In the genomic region with DNA sequence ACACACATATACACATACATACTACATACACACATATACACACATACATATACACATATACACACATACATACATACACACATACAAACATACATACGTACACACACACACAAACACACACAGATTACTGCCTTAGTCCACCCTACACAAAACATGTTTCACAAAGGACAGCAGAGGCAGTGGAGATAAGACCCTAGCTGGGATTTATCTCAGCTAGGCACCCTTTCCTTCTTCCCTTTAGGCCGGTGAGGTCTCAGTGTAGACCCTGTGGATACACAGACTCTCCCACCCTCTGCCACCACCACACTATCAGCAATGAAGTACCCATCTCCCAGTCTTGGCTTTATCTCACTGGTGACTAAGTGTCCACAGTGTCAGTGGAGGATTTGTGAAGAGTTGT, we compare ENCODE assay signal across 29 mouse cellular contexts. TPM values are rescaled to one million over a fixed set of nuclear protein-coding genes. Genes with fewer than 3 reads are reported as not detected.
DNase-seq lines count a peak whose midpoint lies in the region; ATAC-seq and TF ChIP-seq lines count a peak whose summit lies in the region.
"Had no signal": no experiment of that assay in that cellular context is flagged by ENCODE, and none has a peak within 500 bp of the region (broad histone marks: within the 10 kb centered on the region; RNA-seq: fewer than 3 reads in every experiment).

No protein-coding gene starts in this region.

- no peak overlapping the region for H3K4me2 ChIP-seq in liver, postnatal 0 days (ENCODE audit: low read depth, low read length)
- H3K4me2 ChIP-seq in liver, embryonic 14.5 days (ENCODE audit: low read depth) = no peak overlapping the region
- no peak overlapping the region for H3K4me2 ChIP-seq in liver, embryonic 11.5 days
- no peak overlapping the region for H3K4me2 ChIP-seq in heart, embryonic 11.5 days
- H3K4me2 ChIP-seq: embryonic facial prominence, embryonic 13.5 days; embryonic facial prominence, embryonic 15.5 days; forebrain, embryonic 12.5 days had no signal

- H3K4me1 ChIP-seq in liver, postnatal 0 days (ENCODE audit: insufficient read depth) = peaks cover 32% of the 10 kb centered on the region
- H3K4me1 ChIP-seq in liver, embryonic 14.5 days (replicated peaks; ENCODE audit: control insufficient read depth in 2 of 2, insufficient read depth in 2 of 2, low read length in 1 of 2) = peaks cover 52 to 57% of the 10 kb centered on the region in 2 experiments
- peaks cover 20% of the 10 kb centered on the region for H3K4me1 ChIP-seq in liver, embryonic 11.5 days (replicated peaks; ENCODE audit: control insufficient read depth, insufficient read depth, low read length)
- H3K4me1 ChIP-seq in heart, embryonic 11.5 days (ENCODE audit: control insufficient read depth, insufficient read depth, low read length) = peaks cover 4% of the 10 kb centered on the region

- peaks cover 3% of the 10 kb centered on the region; the same call in 1 of the 2 replicates for H3K9me3 ChIP-seq in liver, postnatal 0 days (ENCODE audit: low read length)
- H3K9me3 ChIP-seq in liver, embryonic 14.5 days (ENCODE audit: control insufficient read depth, low read length) = no peaks in the 10 kb centered on the region
- H3K9me3 ChIP-seq in liver, embryonic 11.5 days (ENCODE audit: control insufficient read depth, low read length) = no peaks in the 10 kb centered on the region
- H3K9me3 ChIP-seq in heart, embryonic 11.5 days (replicated peaks; ENCODE audit: control insufficient read depth, low read length) = no peaks in the 10 kb centered on the region
- H3K9me3 ChIP-seq: embryonic facial prominence, embryonic 13.5 days; embryonic facial prominence, embryonic 15.5 days; forebrain, embryonic 10.5 days; forebrain, embryonic 12.5 days; G1E had no signal

- H3K9ac ChIP-seq in liver, postnatal 0 days (replicated peaks) = no peak overlapping the region
- H3K9ac ChIP-seq in liver, embryonic 14.5 days (replicated peaks) = no peak overlapping the region
- no peak overlapping the region for H3K9ac ChIP-seq in liver, embryonic 11.5 days (ENCODE audit: low read depth, low read length)
- H3K9ac ChIP-seq in heart, embryonic 11.5 days (ENCODE audit: low read depth, low read length) = no peak overlapping the region
- H3K9ac ChIP-seq: embryonic facial prominence, embryonic 13.5 days; embryonic facial prominence, embryonic 15.5 days; forebrain, embryonic 12.5 days had no signal

- 0 out of 2 replicates have a peak, but pooled peaks cover 3% of the 10 kb centered on the region for H3K27me3 ChIP-seq in liver, postnatal 0 days (ENCODE audit: insufficient read depth, low read length)
- peaks cover 4% of the 10 kb centered on the region; the same call in 1 of the 2 replicates for H3K27me3 ChIP-seq in liver, embryonic 14.5 days (ENCODE audit: control insufficient read depth, insufficient read depth, low read length)
- peaks cover 5% of the 10 kb centered on the region; the same call in 1 of the 2 replicates for H3K27me3 ChIP-seq in liver, embryonic 11.5 days (replicated peaks; ENCODE audit: control insufficient read depth, insufficient read depth, low read length)
- H3K27me3 ChIP-seq in heart, embryonic 11.5 days (ENCODE audit: control insufficient read depth, insufficient read depth, low read length) = peaks cover 5% of the 10 kb centered on the region; the same call in 1 of the 2 replicates
- H3K27me3 ChIP-seq: embryonic facial prominence, embryonic 13.5 days; embryonic facial prominence, embryonic 15.5 days; forebrain, embryonic 12.5 days had no signal

- DNase-seq in liver = peak; percentile 12
- DNase-seq in liver, postnatal 0 days = no peak
- no peak for DNase-seq in liver, embryonic 14.5 days (ENCODE audit: low read depth in 3 of 3, low spot score in 3 of 3)
- no peak for DNase-seq in liver, embryonic 11.5 days (ENCODE audit: low spot score)
- DNase-seq in embryo, embryonic 11 days = no peak
- DNase-seq: adrenal gland, adult 8-10 months; adrenal gland, postnatal 14 days; adrenal gland, postnatal 36 days; B cell, adult 2 months; cerebellum, adult 11-12 months; cerebellum, adult 2 months; cerebellum, adult 9-10 months; cerebellum, postnatal 10 days; cerebellum, postnatal 25 days had no signal

- 51% methylated on average over 2 of the region's 2 CpGs for WGBS in liver, postnatal 0 days (ENCODE audit: insufficient replicate concordance)
- 26% methylated on average over 2 of the region's 2 CpGs for WGBS in liver, embryonic 14.5 days (ENCODE audit: insufficient replicate concordance)
- WGBS in liver, embryonic 11.5 days = 47% methylated on average over 2 of the region's 2 CpGs
- WGBS in heart, embryonic 11.5 days (ENCODE audit: insufficient replicate concordance) = 70% methylated on average over 2 of the region's 2 CpGs

- no peak overlapping the region for H3K27ac ChIP-seq in liver, postnatal 0 days (ENCODE audit: low read depth)
- H3K27ac ChIP-seq in liver, embryonic 14.5 days = no peak overlapping the region
- no peak overlapping the region for H3K27ac ChIP-seq in liver, embryonic 11.5 days (ENCODE audit: low read depth, low read length)
- H3K27ac ChIP-seq in heart, embryonic 11.5 days (ENCODE audit: low read depth, low read length) = no peak overlapping the region
- H3K27ac ChIP-seq: embryonic facial prominence, embryonic 13.5 days; embryonic facial prominence, embryonic 15.5 days; forebrain, embryonic 10.5 days; forebrain, embryonic 12.5 days had no signal

- TF ChIP-seq EP300 in liver, postnatal 0 days (IDR thresholded peaks at IDR 0.05; ENCODE audit: low read depth) = no peak; the same call in 1 of the 2 replicates
- peak; percentile 46; the same call in 1 of the 2 replicates for TF ChIP-seq EP300 in liver, embryonic 14.5 days (IDR thresholded peaks at IDR 0.05; ENCODE audit: low read depth)

- H3K4me3 ChIP-seq in liver, postnatal 0 days (ENCODE audit: low read depth, low read length) = no peak overlapping the region
- H3K4me3 ChIP-seq in liver, embryonic 14.5 days (ENCODE audit: insufficient read depth in 1 of 2, low read depth in 2 of 2, low read length in 2 of 2) = no peak overlapping the region
- no peak overlapping the region for H3K4me3 ChIP-seq in liver, embryonic 11.5 days (ENCODE audit: low read depth, low read length)
- H3K4me3 ChIP-seq in heart, embryonic 11.5 days (ENCODE audit: low read depth, low read length) = no peak overlapping the region
- H3K4me3 ChIP-seq: embryonic facial prominence, embryonic 13.5 days; embryonic facial prominence, embryonic 15.5 days; erythroblast, embryonic 14.5 days; forebrain, embryonic 10.5 days; forebrain, embryonic 12.5 days had no signal

- H3K36me3 ChIP-seq in liver, postnatal 0 days (replicated peaks; ENCODE audit: insufficient read depth, low read length) = no peaks in the 10 kb centered on the region
- no peaks in the 10 kb centered on the region for H3K36me3 ChIP-seq in liver, embryonic 14.5 days (replicated peaks; ENCODE audit: control insufficient read depth, insufficient read depth, low read depth)
- no peaks in the 10 kb centered on the region for H3K36me3 ChIP-seq in liver, embryonic 11.5 days (ENCODE audit: control insufficient read depth, insufficient read depth, low read length)
- H3K36me3 ChIP-seq in heart, embryonic 11.5 days (ENCODE audit: control insufficient read depth, insufficient read depth, low read length) = no peaks in the 10 kb centered on the region
- H3K36me3 ChIP-seq: embryonic facial prominence, embryonic 13.5 days; embryonic facial prominence, embryonic 15.5 days; forebrain, embryonic 10.5 days; forebrain, embryonic 12.5 days; G1E had no signal

- ATAC-seq in liver, postnatal 0 days = no peak
- ATAC-seq in liver, embryonic 14.5 days (ENCODE audit: insufficient read depth) = no peak
- no peak for ATAC-seq in liver, embryonic 11.5 days (replicated peaks; ENCODE audit: low FRiP score)
- peak; percentile 16; the same call in 1 of the 2 replicates for ATAC-seq in megakaryocyte progenitor cell, adult 5-6 weeks (replicated peaks; ENCODE audit: poor library complexity)
- no peak for ATAC-seq in heart, embryonic 11.5 days (replicated peaks; ENCODE audit: insufficient number of reproducible peaks, low FRiP score, low TSS enrichment)
- ATAC-seq: CD4-positive, CD25-positive, alpha-beta regulatory T cell, adult 4 months; forebrain, embryonic 14.5 days; forebrain, embryonic 16.5 days had no signal

- no peak for TF ChIP-seq CTCF in liver, postnatal 0 days (IDR thresholded peaks at IDR 0.05; ENCODE audit: low read depth)
- TF ChIP-seq CTCF in liver, embryonic 14.5 days (IDR thresholded peaks at IDR 0.05; ENCODE audit: low read depth) = no peak

RNA-seq across cellular contexts. Expression of a gene that starts 13.9 kb away (rescaled TPM):
- polyA plus RNA-seq in liver, postnatal 0 days (2015; fragmentation: Nextera tagmentation; extraction: Ambion mirVana) = not detected in 2 replicates
- not detected in 2 replicates for polyA plus RNA-seq in liver, embryonic 14.5 days (2012; rRNA removed)
- not detected in 2 replicates for polyA plus RNA-seq in liver, embryonic 14.5 days (2014; fragmentation: Nextera tagmentation; extraction: Ambion mirVana)
- not detected in 2 replicates for polyA plus RNA-seq in liver, embryonic 11.5 days (2014; fragmentation: Nextera tagmentation; extraction: Ambion mirVana)
- total RNA-seq in megakaryocyte progenitor cell, adult 5-6 weeks (2015) = not detected in 2 replicates
- not detected in 2 replicates for total RNA-seq in megakaryocyte progenitor cell, adult 5-6 weeks (2017)
- not detected in 2 replicates for polyA plus RNA-seq in heart, embryonic 11.5 days (2014; fragmentation: Nextera tagmentation; extraction: Ambion mirVana)
- total RNA-seq: adrenal gland, adult 18-20 months; adrenal gland, adult 8-10 months; adrenal gland, postnatal 14 days; adrenal gland, postnatal 36 days; CH12.LX had no signal
- polyA plus RNA-seq: cerebellum, adult 2 months; cortical plate, adult 2 months; embryonic facial prominence, embryonic 11.5 days; embryonic facial prominence, embryonic 13.5 days; erythroblast, embryonic 14.5 days; forebrain, embryonic 10.5 days; forebrain, embryonic 12.5 days; forebrain, embryonic 14.5 days; forebrain, embryonic 16.5 days; G1E had no signal
